Mouse (Mus musculus) thymus, postnatal 0 days (tissue): Measurements from ENCODE around the gene Serpinb6a. TPM values are rescaled to one million over a fixed set of nuclear protein-coding genes. Genes with fewer than 3 reads are reported as not detected.
"Not testable (repeated sequence)": the region's sequence is repeated elsewhere in the genome, so short reads cannot be mapped to it uniquely, and the experiment has no call there.

Experiments
- DNase-seq: peaks from one replicate; pipeline ENCODE4 v3.0.0-alpha.2; 2015; ENCODE audit warnings: low spot score
- polyA plus RNA-seq: library from polyadenylated mRNA; unstranded; fragments of >200 nt; fragmentation: Nextera tagmentation; extraction: Ambion mirVana; gene quantifications from 2 replicates; pipeline ENCODE4 v1.2.1, GENCODE M21; 2015

Serpinb6a gene
- polyA plus RNA-seq, 1 experiment from 2014 or later, result 89.4 TPM

DNA sequence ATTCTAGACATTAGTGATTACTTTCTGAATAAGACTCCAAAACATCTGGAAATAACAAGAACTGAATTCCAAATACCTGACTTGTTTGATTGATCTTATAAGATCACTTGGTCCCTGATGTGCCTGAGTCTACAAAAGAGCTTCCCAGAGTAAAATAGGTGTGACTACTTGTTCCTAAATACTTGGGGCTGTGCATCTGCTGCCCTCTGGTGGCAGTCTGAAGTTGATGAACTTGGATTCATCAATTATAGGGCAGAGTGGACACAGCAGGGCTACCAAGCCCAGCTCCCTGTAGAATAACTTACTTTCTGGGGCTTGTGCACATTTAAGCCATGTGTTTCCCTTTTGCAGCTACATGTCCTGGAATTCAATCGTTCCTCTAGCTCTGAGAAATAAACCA, 7.4 kb downstream of the Serpinb6a start:
- peak; percentile 63 for DNase-seq

DNA sequence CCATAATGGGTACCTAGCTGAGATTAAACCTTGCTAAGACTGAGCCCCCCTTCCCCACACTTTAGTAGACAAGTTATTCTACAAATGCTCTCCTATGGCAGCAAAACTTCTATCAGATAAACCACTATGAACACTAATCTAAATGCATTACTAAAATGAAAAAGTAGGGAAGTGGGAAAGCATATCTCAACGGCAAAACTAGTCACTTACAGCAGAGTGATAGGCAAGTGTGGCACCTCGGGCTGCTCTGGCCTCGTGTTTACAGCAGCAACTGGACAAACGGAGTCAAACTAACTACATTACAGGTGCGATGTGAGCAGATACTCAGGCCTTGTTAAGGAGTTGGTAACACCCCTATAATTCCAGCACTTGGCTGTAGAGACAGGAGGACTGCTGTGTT, 13.0 kb downstream of the Serpinb6a start:
- DNase-seq, result no peak

- no peak for DNase-seq
Measured at GRCm38 (mm10) chr13:33966574-33966973, 36.0 kb downstream of the Serpinb6a start.

DNA sequence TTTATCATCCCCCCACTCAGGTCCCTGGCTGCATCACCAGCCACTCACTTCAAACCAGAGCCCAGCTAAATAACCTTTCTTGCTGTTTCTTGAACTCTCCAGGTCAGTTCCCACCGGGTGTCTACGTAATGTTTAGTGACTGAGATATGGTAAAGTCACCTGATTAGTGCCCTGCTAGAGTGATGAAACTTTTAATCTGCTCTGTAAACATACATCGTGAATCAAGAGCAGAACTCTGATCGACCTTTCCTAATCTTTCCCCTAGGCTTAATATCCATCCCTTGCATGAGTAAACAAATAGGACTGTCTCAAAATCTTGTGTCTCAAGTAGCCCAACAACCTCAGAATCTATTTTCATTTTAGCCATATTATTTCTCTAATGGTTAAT, 36.6 kb downstream of the Serpinb6a start:
- DNase-seq, result no peak

- DNase-seq, result peak; percentile 30
Measured at GRCm38 (mm10) chr13:33965056-33966024, 37.3 kb downstream of the Serpinb6a start.

DNA sequence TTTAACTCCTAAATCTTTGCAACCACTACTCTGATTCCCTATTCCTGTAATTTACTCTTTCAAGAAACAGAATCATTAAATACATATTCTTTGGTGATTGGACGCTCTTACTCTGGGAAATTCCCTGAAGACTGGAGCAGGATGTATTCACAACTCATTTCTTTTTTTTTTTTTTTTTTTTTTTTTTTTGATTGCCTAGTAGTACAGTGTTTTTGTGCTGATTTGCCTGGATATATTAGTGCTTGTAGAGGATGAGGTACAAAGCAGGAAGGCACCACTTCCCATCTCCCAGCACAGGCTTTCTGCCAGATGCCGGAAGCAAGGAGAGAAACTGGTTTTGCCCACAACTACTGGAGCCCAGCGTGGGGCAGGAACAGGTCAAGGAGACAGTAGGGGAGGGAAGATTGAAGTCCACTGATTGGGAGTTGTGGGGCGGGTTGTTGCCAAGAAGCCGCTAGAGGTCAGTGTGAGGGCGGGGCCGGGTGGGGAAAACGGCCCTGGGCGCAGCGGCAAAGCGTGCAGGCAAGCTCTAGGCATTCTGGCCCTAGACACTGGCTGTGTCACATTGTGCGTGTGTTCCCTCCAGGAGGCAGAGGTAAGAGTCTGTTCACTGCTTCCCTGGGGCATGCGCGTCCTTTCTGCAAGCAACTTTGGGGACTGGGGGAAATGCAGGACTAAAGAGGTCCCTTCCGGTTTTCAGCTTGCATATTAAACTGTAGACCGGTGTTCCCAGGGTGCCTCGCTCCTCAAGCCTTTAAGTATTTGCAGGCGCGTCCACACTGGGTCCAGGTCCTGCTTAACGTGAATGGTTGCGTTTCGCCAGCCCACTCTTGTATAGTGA, 38.2 kb downstream of the Serpinb6a start, which contains the start of gene Nqo2:
Nqo2 (plus strand) TSS at position 482 of the 841 bp plus-strand sequence.
- peak; percentile 51 for DNase-seq

GRCm38 (mm10) chr13:33959771-33960170, 42.8 kb downstream of the Serpinb6a start:
- DNase-seq, result no peak

- peak; percentile 49 for DNase-seq
Measured at GRCm38 (mm10) chr13:33956571-33957421, 45.8 kb downstream of the Serpinb6a start.

- DNase-seq, result no peak
Measured at GRCm38 (mm10) chr13:33952947-33953346, 49.6 kb downstream of the Serpinb6a start.

- no peak for DNase-seq
Measured at GRCm38 (mm10) chr13:33952075-33952449, 50.5 kb downstream of the Serpinb6a start.

GRCm38 (mm10) chr13:33951308-33952074, 51.1 kb downstream of the Serpinb6a start:
- no peak for DNase-seq

DNA sequence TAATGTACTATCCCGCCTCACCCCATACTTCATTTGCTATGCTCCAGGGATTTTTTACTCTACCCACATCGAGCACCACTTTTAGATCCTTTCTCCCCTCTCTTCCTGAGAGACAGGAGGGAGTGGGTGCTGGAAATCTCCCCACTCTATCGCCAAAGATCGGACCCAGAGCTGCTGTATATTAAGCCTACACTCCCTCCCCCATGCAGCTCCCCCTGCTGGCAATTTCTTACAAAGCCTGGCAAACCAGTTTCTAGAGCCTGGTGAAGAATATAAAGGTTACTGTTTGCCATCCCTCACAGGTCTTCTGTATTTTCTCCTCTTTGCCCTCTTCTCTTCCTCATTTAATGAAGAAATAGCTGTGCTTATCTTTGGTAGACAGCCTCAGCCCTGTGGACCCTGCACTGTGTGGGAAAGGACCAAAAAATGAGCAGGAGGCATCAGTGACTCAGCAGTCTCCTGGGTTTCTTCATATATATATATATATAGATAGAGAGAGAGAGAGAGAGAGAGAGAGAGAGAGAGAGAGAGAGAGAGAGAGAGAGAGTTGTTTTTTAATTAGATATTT, 60.3 kb downstream of the Serpinb6a start:
- DNase-seq, result no peak

DNA sequence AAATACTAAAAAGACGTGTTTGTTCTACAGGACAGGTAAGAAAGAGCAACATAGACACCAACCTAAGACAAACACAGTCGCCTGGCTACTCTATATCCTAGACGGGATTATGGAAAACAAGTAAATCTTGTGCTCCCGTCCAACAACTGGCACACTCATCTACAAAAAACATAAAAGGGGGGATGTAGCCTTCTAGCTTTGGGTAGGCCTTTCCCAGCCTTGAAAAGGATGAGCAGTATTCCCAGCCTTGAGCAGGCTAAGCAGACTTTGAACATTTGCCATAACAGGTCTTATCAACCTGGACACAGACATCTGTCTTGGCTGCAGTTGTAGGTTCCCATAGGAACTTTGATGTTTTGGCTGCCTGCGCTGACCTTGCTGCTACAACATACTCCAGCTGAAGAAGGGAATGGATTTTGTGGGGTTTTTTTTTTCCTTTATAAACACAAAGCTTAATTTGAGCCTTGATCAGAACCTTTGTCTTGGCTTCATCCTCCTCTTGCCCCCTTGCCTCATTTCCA, 61.2 kb downstream of the Serpinb6a start:
- DNase-seq, result no peak

- DNase-seq, result not testable (repeated sequence)
Measured at GRCm38 (mm10) chr13:33937587-33937986, 65.0 kb downstream of the Serpinb6a start.

- no peak for DNase-seq
Measured at GRCm38 (mm10) chr13:33937151-33937550, 65.4 kb downstream of the Serpinb6a start.

- DNase-seq, result peak; percentile 14
Measured at GRCm38 (mm10) chr13:33935465-33936181, 67.0 kb downstream of the Serpinb6a start.

- DNase-seq, result no peak
Measured at GRCm38 (mm10) chr13:33934743-33935142, 67.9 kb downstream of the Serpinb6a start.

- DNase-seq, result no peak
Measured at GRCm38 (mm10) chr13:33930912-33931311, 71.7 kb downstream of the Serpinb6a start.

- no peak for DNase-seq
Measured at GRCm38 (mm10) chr13:33930281-33930680, 72.3 kb downstream of the Serpinb6a start.
